Mouse (Mus musculus) right cerebral cortex, postnatal 36 days (tissue): Measurements from ENCODE around the gene Xntrpc.

Experiments
- DNase-seq, 2 experiments: peaks; one replicate each; pipeline ENCODE4 v3.0.0; 2022; ENCODE audit warnings: low spot score in 2 of 2, mixed read lengths in 1 of 2

Gene Xntrpc

DNA sequence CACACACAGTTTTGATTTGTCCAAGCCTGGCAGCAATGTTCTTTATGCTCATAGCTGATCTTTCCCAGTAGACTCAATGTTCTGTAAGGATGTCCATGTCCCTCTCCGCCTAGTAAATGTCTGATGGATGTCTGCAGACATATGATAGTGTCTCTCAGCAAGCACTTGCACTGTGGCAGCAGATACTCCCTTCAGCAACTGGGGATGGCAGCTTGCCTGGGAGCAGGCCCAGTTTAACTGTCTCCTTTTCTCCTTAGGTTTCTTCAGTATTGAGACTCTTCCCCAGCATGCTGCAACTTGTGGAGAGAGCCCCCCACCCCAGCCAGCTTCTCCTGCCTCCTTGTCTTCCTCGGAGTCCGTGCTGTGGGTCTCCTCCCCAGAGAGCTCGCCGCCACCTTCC is 16.3 kb downstream of the Xntrpc start:
- DNase-seq: no peak

DNA sequence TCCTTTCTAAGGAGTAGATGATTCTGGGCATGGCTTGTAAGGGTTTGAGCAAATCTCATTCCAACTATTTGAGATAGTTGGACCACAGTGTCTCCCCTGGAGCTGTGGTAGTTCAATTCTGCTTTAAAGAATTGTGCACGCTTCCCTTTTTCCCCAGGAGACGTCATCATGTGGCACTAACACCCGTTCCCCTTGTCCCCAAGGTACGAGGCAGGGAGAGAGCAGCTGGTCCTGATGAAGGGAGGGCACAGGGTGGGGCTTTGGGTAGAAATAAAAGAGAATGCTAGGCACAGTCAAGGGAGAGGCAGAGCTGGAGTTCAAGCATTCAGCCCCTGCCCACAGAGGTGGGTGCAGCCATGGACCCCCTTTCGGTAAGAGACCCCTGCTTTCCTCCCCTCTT is 17.3 kb downstream of the Xntrpc start, which contains the start of gene Trpc2:
TSS of gene Trpc2 (plus strand) at position 301 of the 400 bp plus-strand sequence.
- no peak for DNase-seq

DNA sequence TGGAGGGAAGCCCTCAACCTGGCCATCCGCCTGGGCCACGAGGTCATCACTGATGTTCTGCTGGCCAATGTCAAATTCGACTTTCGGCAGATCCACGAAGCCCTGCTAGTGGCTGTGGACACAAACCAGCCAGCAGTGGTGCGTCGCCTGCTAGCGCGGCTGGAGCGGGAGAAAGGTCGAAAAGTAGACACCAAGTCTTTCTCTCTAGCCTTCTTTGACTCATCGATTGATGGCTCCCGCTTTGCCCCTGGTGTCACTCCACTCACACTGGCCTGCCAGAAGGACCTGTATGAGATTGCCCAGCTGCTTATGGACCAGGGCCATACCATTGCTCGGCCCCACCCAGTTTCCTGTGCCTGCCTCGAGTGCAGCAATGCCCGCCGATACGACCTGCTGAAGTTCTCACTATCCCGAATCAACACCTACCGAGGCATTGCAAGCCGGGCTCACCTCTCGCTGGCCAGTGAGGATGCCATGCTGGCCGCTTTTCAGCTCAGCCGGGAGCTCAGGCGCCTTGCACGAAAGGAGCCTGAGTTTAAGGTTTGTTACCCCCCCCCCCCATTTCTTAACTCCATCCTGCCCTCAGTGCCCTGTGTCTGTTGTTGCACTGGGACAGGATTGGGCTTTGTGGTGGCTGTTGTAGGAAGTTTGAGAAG is 18.7 kb downstream of the Xntrpc start:
- no peak for DNase-seq

DNA sequence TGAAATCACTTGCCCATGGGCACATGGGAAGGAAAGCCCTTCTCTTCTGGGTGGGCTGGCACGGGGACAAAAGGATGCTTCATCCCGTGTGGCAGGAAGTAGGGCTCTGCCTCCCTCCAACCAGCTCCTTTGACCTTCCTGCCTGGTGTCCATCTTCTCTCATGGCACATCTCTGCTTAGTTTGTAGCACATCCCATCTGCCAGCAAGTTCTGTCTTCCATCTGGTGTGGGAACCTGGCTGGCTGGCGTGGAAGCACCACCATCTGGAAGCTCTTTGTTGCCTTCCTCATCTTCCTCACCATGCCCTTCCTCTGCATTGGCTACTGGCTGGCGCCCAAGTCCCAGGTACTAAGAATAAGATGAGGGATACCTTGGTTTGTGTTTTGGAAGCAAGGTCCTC is 21.8 kb downstream of the Xntrpc start:
- DNase-seq: no peak

DNA sequence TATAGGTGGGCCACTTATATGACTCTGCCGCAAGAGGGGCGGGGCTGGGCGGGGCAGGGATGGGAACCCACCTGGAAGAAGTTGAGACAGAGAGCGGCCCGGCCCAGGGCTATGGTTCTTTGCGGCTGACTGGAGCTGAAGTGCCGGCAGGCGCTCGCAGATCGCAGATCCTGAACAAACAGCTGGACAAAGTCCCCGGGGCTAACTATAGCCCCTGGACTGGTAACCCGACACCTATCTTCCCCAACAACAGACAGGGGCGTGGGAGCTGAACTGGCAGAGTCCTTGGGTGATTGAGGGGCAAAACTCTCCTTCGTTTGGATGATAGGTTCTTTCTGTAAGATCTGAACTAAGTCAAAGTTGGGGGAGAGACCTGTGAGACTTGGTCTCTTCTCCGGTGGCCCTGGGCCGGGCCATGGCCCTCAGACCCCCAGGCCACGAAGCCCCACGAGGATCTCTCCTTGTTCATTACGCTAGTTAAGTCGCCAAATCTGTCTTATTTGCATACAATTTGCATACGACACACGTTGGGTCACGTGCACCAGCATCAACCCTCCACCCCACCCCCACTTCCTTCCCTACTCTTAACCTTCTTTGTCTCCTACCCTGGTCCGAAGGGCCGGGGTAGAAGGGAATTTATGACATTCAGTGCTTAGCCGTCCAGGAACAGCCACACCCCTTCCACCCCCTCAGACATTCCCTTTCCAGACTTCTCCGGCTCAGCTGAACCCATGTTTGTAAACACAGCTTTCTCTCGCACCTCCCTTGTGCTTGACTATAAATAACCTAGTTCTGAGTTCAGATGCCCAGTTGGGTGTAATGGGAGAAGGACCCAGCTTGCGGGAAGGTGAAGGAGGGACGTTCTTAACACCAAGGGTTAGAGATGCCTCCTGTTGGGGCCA is 34.5 kb downstream of the Xntrpc start:
- DNase-seq: no peak

DNA sequence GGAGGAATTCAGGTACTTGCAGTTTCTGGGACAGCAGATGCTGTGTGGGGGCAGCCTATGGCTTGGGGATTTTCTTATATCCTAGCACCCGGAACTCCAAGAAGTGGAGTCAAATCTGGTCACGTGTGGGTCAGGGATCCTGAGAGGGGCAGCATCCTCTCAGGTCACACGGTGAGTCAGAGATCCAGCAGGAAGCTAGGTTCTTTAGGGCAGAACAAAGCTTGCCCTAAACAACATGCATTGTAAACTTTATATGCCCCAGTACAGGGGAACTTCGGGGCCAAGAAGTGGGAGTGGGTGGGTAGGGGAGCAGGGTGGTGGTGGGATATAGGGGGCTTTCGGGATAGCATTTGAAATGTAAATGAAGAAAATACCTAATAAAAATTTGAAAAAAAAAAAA is 35.4 kb downstream of the Xntrpc start:
- DNase-seq: no peak

DNA sequence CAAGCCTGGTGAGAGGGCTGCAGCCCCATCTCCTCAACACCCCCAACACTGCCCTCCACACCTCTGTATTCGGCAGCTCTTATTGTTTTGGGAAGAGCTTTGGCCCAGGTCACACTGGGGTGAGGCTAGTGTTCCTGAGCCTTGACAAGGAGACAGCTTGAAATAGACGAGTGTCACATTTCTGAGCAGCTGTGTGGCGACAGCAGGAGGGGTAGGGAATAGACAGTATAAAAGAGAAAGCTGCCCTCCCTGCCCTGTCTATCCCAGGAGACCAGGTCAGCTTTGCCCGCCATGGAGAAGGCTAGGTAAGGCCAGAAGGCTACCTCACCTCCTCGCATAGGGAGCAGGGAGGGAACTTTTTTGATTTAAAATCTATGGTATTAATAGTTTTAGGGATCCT is 36.0 kb downstream of the Xntrpc start, which contains the start of gene Art1:
TSS of gene Art1 (plus strand) at position 257 of the 400 bp plus-strand sequence.
- no peak for DNase-seq

DNA sequence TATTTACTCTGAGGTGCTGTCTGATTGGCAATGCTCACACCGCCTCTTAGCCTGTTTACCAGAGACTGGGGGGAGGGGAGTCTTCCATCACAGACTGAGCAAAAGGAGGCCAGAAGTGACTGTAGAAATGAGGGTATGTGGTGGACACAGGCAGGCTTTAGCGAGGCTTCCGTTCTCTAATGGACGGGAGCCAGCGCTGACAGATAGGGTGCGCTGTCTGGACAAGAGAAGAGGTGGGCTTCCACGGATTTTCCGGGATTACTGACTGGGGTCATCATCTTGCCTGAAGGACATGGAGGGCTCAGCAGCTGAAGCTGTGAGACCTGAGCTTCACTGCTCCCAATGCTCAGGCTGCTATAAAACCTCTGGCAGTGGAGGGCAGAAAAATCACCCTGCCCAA is 36.7 kb downstream of the Xntrpc start:
- no peak for DNase-seq

DNA sequence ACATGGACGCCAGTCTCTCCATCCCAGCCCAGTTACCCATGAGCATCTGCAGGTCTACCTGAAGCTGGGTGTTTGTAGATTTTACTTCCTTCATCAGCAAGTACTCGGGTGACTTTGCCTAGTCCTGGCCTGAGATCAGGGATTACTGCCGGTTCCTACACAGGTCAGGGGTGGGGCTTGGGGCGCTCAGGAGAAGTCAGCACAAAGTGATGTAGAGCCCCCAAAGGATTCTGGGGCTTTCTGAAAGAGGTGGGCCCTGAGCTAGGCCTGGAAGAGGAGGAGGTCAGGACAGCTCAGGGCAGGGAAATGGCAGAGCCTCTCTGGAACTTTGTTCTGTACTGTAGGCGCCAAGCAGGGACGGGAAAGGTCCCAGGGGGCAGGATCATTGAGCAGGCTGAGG is 37.2 kb downstream of the Xntrpc start:
- DNase-seq: no peak

DNA sequence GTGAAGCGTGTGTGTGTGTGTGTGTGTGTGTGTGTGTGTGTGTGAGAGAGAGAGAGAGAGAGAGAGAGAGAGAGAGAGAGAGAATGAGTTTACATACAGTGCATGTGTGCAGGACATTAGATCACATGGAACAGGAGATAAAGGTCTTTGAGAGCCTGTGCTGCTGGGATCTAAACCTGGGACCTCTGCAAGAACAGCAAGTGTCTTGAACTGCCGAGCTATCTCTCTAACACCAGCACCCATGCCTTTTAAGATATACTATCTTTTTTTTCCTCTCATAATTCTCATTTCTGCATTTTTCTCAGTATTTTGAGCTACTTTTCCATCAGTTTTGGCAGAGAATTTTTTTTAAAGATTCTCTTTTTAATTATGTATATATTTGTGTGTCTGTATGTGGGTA is 38.0 kb downstream of the Xntrpc start:
- no peak for DNase-seq

DNA sequence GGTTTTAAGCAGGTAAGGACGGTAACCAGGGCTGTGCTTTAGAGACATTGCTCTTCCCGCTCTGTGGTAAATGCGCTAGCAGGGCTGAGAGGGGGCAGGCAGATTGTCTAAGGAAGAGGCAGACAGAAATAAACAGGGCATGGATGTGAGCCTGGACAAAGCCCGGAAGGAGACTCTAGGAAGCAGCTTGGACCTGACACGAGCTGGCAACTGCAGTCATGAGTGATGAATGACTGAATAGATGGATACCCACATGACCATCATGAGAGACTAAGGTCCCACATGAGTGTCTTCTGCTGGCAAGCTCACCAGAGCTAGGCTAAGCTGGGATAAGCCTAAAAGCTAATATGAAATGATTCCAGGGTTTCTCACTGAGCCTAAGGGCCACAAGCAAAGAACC is 38.6 kb downstream of the Xntrpc start:
- DNase-seq: no peak

DNA sequence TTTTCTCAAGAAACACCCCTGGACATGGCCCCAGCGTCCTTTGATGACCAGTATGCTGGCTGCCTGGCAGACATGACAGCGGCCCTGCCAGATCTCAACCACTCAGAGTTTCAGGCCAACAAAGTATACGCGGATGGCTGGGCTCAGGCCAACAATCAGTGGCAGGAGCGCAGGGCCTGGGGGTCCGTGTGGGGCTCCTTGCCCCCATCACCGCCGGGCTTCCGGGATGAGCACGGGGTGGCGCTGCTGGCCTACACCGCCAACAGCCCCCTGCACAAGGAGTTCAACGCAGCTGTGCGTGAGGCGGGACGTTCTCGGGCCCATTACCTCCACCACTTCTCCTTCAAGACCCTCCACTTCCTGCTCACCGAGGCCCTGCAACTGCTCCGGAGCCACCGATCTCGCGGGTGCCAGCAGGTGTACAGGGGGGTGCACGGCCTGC is 41.2 kb downstream of the Xntrpc start:
- DNase-seq: no peak

DNA sequence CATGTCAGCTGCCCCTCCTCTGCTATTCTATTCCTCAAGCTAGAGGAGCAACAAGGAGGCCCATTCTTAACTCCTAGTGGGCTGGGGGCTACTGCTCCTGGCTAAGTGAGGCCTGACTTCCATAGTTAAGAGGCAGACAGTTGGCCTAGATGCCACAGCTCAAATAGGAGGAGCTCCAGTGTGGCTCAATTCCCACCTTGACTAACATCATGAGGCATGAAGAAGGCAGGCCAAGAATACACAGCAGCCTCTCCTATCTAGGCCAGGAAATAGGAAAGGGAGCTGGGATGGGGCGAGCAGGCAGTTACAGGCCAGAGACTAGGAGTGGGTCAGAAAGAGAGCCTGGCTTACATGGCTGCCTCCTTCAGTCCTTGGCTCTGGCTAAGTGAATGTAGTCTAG is 42.7 kb downstream of the Xntrpc start:
- no peak for DNase-seq

DNA sequence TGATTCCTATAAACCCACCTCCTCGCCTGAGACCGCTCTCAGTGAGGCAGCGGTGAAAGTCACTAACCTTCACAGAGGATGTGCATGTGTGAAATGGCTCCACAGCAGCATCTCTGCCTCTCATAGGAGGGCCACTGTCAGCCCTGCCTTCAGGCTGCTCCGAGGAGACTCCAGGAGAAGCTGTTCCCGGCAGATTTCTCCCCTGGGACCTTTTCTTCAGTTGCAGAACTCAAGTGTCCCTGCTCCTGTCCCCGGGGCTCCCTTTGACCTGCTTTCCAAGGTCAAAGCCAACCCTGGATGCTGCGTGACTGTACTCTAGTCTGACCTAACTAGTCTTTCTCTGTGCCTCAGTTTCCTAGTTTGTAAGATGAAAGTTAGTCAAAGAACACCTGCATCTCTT is 43.7 kb downstream of the Xntrpc start, which contains the start of gene Art5:
TSS of gene Art5 (minus strand) at position 319 of the 400 bp plus-strand sequence.
- DNase-seq: no peak

DNA sequence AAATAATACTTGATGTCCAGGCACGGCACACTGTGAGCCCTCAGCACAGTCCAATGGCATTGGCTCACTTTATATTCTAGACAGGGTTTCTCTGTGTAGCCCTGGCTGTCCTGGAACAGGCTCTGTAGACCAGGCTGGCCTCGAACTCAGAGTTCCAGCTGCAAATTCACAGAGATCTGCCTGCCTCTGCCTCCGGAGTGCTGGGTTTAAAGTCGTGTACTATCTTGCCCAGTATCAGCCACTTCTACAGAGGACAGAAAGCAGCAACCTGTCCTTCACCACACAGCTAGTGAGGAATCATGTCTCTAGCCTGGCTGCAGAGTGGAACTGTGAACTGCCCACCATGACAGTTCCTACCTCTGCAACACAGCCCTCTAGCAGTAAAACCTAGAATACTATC is 44.2 kb downstream of the Xntrpc start:
- no peak for DNase-seq

DNA sequence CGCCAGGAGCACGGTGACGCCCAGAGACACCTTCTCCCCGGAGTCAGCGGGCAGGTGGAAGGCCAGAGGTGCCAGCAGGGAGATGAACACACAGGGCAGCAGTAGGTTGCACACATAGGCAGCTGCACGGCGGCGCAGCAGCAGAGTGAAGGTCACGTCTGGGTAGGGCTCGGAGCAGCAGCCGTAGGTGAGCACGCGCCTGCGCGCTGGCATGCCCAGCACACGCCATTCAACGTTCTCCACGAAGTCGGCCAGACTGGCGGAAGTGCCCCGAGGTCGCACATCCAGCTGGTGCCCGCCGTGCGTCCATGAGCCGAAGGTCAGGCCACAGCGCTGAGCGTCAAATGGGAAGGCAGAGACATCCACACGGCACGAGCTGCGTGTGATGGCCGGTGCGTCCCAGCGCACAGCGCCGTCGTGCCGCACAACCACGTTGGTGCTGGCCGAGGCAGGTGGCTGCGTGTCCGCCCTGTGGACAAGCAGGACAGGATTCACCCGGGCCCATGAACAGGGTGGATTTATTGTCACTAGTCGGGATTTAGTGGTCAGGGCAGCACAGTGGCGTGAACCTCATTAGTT is 47.7 kb downstream of the Xntrpc start:
- DNase-seq: no peak

DNA sequence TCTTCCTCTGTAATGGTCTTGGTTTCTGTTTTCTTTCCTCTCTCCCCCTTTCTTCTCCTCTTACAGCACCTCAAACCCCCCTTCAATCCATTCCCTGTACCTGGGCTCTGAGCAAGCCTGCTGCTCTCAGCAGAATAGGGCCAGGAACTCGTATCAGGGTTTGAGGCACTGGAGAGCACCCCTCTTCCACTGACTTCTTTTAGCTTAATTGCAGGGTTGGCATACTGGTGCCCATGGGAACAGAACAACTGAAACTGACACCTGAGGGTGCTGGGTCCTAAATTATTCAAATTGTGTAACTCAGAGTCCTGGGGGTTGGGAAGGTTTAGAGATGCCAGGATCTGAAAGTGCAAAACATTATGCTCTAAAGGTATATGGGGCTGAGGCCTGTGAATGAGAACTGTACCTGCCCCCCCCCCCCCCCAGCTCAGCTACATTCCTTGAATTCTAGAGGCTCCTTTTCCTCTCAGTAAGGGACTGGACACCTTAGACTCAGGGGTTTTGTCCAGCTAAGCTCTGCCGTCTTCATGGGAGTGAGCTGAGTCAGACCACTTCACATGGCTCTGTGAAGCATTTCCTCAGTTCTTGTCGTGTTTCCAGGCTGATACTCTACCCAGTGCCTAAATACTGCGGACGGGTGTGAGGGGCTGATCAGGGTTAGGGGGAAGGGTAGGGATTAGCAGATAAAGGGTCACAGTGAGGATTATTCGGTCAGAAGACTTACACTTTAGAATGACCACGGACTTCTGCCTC is 51.2 kb downstream of the Xntrpc start, which contains the start of gene Chrna10:
TSS of gene Chrna10 (minus strand) at position 250 of the 753 bp plus-strand sequence.
- DNase-seq: no peak

DNA sequence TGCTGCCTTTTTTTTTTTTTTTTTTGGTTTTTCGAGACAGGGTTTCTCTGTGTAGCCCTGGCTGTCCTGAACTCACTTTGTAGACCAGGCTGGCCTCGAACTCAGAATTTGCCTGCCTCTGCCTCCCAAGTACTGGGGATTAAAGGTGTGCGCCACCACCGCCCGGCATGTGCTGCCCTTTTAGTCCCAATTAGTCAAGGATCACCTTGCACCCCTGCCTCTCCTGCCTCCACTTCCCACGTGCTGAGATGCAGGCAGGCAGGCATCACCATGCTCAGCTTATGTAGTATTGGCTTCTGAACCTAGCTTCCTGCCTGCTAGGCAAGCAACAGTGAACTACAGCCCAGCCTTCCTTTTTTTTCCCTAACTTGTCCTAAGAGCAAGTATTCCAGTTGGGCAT is 51.9 kb downstream of the Xntrpc start:
- DNase-seq: no peak

DNA sequence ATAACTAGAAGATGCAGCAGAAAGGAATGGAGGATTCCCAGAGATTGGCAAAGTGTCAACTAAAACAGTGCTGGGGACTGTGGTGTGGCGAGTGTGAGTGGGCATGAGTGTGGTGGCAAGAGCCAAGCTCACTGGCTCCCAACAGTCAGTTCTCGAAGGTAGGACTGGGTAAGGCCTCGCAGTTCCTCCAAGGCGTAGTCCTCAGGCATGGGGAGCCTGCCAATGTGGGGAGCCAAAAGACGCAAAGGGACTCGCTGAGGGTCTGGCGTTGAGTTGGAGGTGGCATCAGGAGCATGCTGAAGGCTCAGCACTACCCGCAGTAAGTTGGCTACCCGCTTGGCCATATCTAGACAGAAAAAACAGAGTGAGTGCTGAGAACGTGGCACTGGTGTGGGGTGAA is 54.8 kb downstream of the Xntrpc start:
- DNase-seq: no peak

DNA sequence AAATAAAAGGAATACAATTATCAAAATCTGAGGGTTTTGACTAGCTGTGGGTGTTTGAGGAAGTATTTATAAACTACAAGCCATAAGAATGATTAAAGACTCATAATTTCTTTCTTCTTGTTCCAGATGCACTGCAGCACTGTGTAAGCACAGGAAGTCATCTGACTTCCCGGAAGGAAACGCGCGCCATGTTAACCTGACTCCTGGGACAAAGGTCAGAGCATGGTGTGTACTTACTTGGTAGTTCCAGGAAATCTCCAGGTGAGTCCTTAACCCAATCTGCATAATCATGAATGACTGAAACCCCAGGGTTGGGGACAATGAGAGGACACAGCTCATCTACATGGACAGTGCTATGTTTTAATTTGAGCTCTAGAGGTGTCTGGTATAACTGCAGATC is 66.9 kb downstream of the Xntrpc start:
- no peak for DNase-seq

DNA sequence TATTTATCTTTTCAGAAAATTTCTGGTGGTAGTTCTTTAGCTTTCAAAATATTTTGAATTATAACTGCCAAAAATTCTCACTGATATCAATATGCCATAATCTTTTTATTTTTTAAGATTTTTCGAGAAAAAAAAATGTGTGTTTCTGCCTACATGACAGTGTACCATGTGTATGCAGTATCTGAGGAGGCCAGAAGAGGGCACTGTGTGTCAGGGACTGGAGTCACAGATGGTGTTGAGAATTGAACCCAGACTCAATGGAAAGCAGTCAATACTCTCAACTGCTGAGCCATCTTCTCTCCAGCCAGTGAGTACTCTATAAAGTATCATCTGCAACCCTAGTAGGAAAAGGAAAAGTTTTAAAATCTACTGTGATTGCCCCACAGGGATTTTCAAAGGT is 72.0 kb downstream of the Xntrpc start:
- no peak for DNase-seq

DNA sequence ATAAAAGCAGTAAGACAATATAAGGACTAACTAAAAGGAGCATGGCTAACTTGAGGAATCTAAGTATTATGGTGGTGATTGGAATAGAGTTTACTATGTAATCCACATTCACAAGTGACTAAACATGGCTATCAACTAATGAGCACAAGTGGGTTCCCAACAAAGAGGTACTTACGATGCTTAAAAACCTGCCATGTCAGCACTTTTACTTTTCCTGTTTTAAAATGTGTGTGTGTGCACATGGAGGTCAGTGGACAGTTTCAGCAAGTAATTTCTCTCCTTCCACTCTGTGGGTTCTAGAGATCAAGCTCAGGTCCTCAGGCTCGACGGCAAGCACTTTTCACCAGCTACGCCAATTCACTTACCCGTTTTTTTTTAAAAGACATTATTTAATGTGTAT is 72.4 kb downstream of the Xntrpc start:
- no peak for DNase-seq
